Mouse (Mus musculus): ENCODE measurements around the gene Txndc2.

DNA sequence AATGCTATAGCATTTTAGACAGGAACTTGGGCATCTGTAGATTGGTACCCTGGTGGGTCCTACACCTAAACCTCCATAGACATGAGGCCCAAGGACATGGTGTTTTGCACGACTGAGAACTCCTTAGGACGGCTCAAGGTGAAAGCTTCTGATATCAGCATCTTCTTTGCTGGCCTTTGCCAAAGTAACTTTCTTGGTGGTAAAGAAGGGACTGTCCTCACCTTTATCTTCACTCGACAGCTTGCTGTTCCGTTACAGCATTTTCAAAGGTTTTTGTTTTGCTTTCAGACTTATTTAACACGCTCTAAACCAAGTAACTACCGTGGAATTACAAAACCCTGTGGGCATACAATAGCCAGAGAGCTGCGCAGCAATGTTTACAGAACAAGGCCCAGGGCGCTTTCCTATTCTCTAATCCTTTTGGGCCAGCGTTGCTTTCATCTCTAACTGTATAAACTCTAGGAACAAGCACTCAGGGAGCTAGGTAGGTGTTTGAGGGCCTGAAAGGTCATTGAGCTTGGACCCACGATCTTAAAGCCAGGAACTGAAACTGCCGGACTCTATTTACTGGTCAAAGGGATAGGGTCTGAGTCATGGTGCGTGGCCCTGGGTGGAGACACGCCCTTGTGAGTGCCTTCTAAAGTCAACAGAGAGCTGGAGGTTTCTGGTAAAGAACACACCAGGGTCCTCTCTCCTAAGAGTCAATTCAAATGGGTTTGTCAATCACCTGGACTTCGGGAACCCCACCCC lies 21.5 kb upstream of the Txndc2 start:
- TF ChIP-seq POLR2A (IDR thresholded peaks at IDR 0.05; ENCODE audit: insufficient read depth, low read length) (no peak), CTCF (IDR thresholded peaks at IDR 0.05; ENCODE audit: low read depth, low read length) (no peak), EP300 (IDR thresholded peaks at IDR 0.05; ENCODE audit: insufficient read depth, low read depth, low read length) (peak; percentile 80)

Data from ES-Bruce4 (cell line).